In the genomic region with DNA sequence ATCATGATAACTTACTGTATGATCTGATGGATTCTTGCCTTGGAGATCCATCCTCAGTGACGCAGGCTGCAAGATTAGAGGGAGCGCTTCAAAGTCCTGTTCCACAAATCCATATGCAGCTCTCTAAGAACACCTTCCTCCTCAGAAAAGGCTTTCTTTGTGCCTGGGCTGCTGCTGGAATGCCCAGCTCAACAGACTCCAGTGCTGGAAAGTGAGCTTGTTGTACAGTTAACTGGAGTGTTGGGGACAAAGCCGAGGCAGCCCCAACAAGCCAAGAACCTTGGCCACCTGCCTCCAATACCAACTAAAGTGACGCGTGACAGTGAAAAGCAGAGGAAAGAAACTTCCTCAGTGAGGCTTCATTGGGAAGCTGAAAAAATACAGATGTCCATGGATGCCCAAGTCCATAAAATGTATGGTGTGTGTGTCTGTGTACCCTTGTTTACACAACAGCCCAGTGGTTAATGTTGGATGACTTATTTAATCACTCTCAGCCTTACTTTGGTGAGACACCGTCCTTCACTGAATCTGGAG, we compare ENCODE assay signal across 8 mouse cellular contexts. TPM values are rescaled to one million over a fixed set of nuclear protein-coding genes. Genes with fewer than 3 reads are reported as not detected.
DNase-seq lines count a peak whose midpoint lies in the region; ATAC-seq and TF ChIP-seq lines count a peak whose summit lies in the region.

No protein-coding gene starts in this region.

- no peak for TF ChIP-seq CTCF in cerebellum, adult 2 months (IDR thresholded peaks at IDR 0.05; ENCODE audit: borderline replicate concordance, insufficient read depth, low read depth, low read length)
- TF ChIP-seq CTCF in liver, embryonic 14.5 days (IDR thresholded peaks at IDR 0.05; ENCODE audit: low read depth), result no peak

- no peak for ATAC-seq in neural tube, embryonic 11.5 days (ENCODE audit: insufficient read depth, low FRiP score, low TSS enrichment)
- no peak for ATAC-seq in liver, embryonic 14.5 days (ENCODE audit: insufficient read depth)
- ATAC-seq in megakaryocyte progenitor cell, adult 5-6 weeks (replicated peaks; ENCODE audit: poor library complexity), result no peak

- H3K27me3 ChIP-seq in cerebellum, adult 2 months (ENCODE audit: control insufficient read depth, insufficient read depth, low read length), result no peaks in the 10 kb centered on the region
- no peaks in the 10 kb centered on the region for H3K27me3 ChIP-seq in neural tube, embryonic 11.5 days (ENCODE audit: control insufficient read depth, insufficient read depth, low read length)
- no peaks in the 10 kb centered on the region for H3K27me3 ChIP-seq in liver, embryonic 14.5 days (ENCODE audit: control insufficient read depth, insufficient read depth, low read length)

- no peak for TF ChIP-seq POLR2A in cerebellum, adult 2 months (IDR thresholded peaks at IDR 0.05; ENCODE audit: borderline replicate concordance, insufficient read depth, low read length)

- peak overlapping the region; percentile 50 for H3K4me2 ChIP-seq in neural tube, embryonic 11.5 days (ENCODE audit: low read depth)
- peak overlapping the region; percentile 71 for H3K4me2 ChIP-seq in liver, embryonic 14.5 days (ENCODE audit: low read depth)

- WGBS in cerebellum, adult 2 months, result 21% methylated on average over 6 of the region's 6 CpGs
- WGBS in neural tube, embryonic 11.5 days, result 65% methylated on average over 6 of the region's 6 CpGs
- 68% methylated on average over 6 of the region's 6 CpGs for WGBS in liver, embryonic 14.5 days (ENCODE audit: insufficient replicate concordance)

- H3K9ac ChIP-seq in neural tube, embryonic 11.5 days (ENCODE audit: low read length), result peak overlapping the region; percentile 62
- peak overlapping the region; percentile 55 for H3K9ac ChIP-seq in liver, embryonic 14.5 days (replicated peaks)

- no peaks in the 10 kb centered on the region for H3K9me3 ChIP-seq in neural tube, embryonic 11.5 days (ENCODE audit: control insufficient read depth, low read length)
- H3K9me3 ChIP-seq in liver, embryonic 14.5 days (ENCODE audit: control insufficient read depth, low read length), result no peaks in the 10 kb centered on the region

- no peaks in the 10 kb centered on the region for H3K36me3 ChIP-seq in neural tube, embryonic 11.5 days (ENCODE audit: control insufficient read depth, insufficient read depth, low read length)
- H3K36me3 ChIP-seq in liver, embryonic 14.5 days (replicated peaks; ENCODE audit: control insufficient read depth, insufficient read depth, low read depth), result no peaks in the 10 kb centered on the region

- TF ChIP-seq EP300 in liver, embryonic 14.5 days (IDR thresholded peaks at IDR 0.05; ENCODE audit: low read depth), result no peak

- peak in 1 of 2 experiments; percentile 8 for DNase-seq in cerebellum, adult 2 months
- DNase-seq in cerebellum, adult 11-12 months, result no peak
- no peak for DNase-seq in neural tube, embryonic 11.5 days (ENCODE audit: low spot score)
- DNase-seq in neural tube, embryonic 10.5 days (ENCODE audit: extremely low spot score, low spot score), result no peak
- DNase-seq in heart, postnatal 4 days, result peak; percentile 22
- DNase-seq in liver, embryonic 14.5 days (ENCODE audit: low read depth in 3 of 3, low spot score in 3 of 3), result no peak
- no peak for DNase-seq in adrenal gland, adult 2 months

- no peak overlapping the region for H3K27ac ChIP-seq in cerebellum, adult 2 months (ENCODE audit: insufficient read depth, low read length)
- H3K27ac ChIP-seq in neural tube, embryonic 11.5 days (ENCODE audit: low read depth, low read length), result no peak overlapping the region
- H3K27ac ChIP-seq in liver, embryonic 14.5 days, result no peak overlapping the region

- peak overlapping the region; percentile 53 for H3K4me3 ChIP-seq in cerebellum, adult 2 months (replicated peaks; ENCODE audit: insufficient read depth, low read depth, low read length)
- peak overlapping the region; percentile 50 for H3K4me3 ChIP-seq in neural tube, embryonic 11.5 days (ENCODE audit: low read depth, low read length)
- peak overlapping the region; percentile 60 to 79 for H3K4me3 ChIP-seq in liver, embryonic 14.5 days (ENCODE audit: insufficient read depth in 1 of 2, low read depth in 2 of 2, low read length in 2 of 2)

- H3K4me1 ChIP-seq in cerebellum, adult 2 months (ENCODE audit: control insufficient read depth, insufficient read depth, low read length), result peaks cover 2% of the 10 kb centered on the region; the same call in 1 of the 2 replicates
- peaks cover 7% of the 10 kb centered on the region; the same call in 1 of the 2 replicates for H3K4me1 ChIP-seq in neural tube, embryonic 11.5 days (ENCODE audit: control insufficient read depth, insufficient read depth, low read length)
- peaks cover 5 to 33% of the 10 kb centered on the region in 2 experiments; a peak in 3 of 4 replicates for H3K4me1 ChIP-seq in liver, embryonic 14.5 days (replicated peaks; ENCODE audit: control insufficient read depth in 2 of 2, insufficient read depth in 2 of 2, low read length in 1 of 2)

RNA-seq across cellular contexts. Expression of gene Glrx, which starts 1.2 kb away (rescaled TPM):
- 68.6 and 80.1 TPM in 2 replicates for polyA plus RNA-seq in cerebellum, adult 2 months (2012; rRNA removed)
- 39.5 and 39.6 TPM in 2 replicates for polyA plus RNA-seq in neural tube, embryonic 11.5 days (2014; fragmentation: Nextera tagmentation; extraction: Ambion mirVana)
- total RNA-seq in heart, postnatal 4 days (2021), result 10 to 100 TPM; 72.4 to 80.8 TPM
- polyA plus RNA-seq in liver, embryonic 14.5 days (2012; rRNA removed), result 19.8 and 21.6 TPM in 2 replicates
- 39.2 and 40.4 TPM in 2 replicates for polyA plus RNA-seq in liver, embryonic 14.5 days (2014; fragmentation: Nextera tagmentation; extraction: Ambion mirVana)
- 225 and 237 TPM in 2 replicates for total RNA-seq in megakaryocyte progenitor cell, adult 5-6 weeks (2015)
- 116 and 123 TPM in 2 replicates for total RNA-seq in megakaryocyte progenitor cell, adult 5-6 weeks (2017)
- total RNA-seq in adrenal gland, adult 2 months (2021), result 10 to 100 TPM; 25.9 to 30.0 TPM
- polyA plus RNA-seq in adrenal gland, adult 2 months (2012; rRNA removed), result 6.3 and 7.6 TPM in 2 replicates
